Mouse (Mus musculus): ENCODE data around the gene Mindy1. TPM values are rescaled to one million over a fixed set of nuclear protein-coding genes. Genes with fewer than 3 reads are reported as not detected.
"Not testable (repeated sequence)": the region's sequence is repeated elsewhere in the genome, so short reads cannot be mapped to it uniquely, and the experiment has no call there.

Mindy1 gene
- polyA plus RNA-seq, 1 experiment = 60.3 TPM

DNA sequence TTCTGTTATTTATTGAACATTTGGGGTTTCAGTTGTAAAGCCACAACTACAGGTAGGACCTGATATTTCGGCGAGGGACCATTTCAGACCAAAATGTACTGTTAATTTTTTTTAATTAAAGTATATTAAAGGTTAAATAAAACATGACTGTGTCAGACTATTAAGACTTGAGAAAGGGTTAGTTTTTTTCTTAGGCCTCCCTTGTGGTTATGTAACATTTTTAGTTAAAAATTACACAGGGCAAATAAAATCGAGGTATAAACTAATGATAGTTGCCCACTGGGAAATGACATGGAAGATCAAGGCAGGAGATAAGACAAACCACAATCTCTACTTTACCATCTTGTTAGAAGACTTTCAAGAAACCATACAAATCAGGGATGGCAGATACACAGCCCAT lies 42.3 kb downstream of the Mindy1 start:
- Histone ChIP-seq H3K27me3 (ENCODE audit: control insufficient read depth, insufficient read depth, low read length) (no peaks in the 10 kb centered on the region), H3K4me3 (ENCODE audit: control insufficient read depth, low read depth, low read length) (no peak overlapping the region), H3K27ac (ENCODE audit: control insufficient read depth, insufficient read depth, low read depth, low read length) (no peak overlapping the region), H3K4me1 (ENCODE audit: control insufficient read depth, insufficient read depth, low read length) (no peaks in the 10 kb centered on the region; the same call in 1 of the 2 replicates), H3K36me3 (ENCODE audit: control insufficient read depth, insufficient read depth, low read length) (peaks cover 4% of the 10 kb centered on the region)
- TF ChIP-seq POLR2A (IDR thresholded peaks at IDR 0.05; ENCODE audit: control insufficient read depth, low read depth, low read length) (no peak), CTCF (IDR thresholded peaks at IDR 0.05; ENCODE audit: control insufficient read depth, insufficient read depth, insufficient replicate concordance, low read depth, low read length) (no peak)

DNA sequence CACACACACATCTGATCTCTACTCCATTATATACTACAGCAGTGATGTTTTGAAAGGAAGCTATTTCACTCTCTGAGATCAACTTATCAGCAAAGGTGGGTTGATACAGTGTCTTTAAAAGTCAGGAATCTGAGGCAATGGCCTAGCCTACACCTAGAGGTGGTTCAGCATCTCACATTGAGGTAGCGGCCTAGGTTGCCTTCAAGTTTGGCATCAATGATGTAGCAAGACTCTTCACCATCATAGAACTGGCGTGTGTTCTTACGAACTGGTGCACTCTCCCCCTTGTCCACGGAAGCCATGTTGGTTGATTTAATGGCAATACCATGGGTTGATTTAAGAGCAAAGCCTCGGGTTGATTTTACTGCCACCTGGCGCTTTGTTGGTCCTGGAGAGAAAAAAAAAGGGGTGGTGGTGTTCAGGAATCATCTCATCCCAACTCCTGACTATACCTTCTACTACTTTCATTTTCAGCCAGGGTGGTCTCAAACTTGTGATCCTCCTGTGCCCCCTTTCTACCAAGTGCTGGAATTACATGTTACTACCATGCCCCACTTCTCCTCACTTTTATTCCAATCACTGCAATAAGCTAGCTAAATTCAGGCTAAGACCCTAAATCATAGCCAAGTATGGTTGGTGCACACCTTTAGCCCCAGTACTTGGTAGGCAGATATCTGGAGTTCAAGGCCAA lies 43.5 kb downstream of the Mindy1 start:
- H3K36me3 ChIP-seq (ENCODE audit: control insufficient read depth, insufficient read depth, low read length) = peaks cover 4% of the 10 kb centered on the region

DNA sequence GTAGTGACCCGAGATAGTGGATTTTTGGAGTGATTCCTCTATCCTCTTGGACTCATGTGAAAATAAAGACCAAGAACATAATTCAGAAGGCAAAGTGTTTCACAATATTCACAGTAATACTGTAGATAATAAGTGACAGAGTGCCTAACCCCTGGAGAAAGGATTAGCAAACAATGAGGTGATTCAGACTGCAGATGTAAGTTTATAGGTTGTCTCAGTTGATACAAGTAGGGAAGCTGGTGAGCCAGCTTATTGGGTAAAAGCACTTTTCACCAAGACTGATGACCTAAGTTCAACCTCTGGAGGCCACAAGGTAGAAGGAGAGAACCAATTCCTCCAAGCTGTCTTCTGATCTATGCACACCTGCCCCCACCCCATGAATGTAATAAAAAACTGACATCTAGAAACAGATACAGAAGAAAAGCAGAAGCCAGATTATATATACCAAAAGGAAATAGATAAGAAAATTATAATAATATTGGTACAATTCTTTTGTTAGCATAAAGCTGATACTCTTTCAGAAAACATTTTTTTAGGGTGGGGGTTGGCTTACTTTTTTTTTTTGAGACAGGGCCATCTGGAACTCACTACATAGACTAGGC lies 47.8 kb downstream of the Mindy1 start:
- Histone ChIP-seq H3K27me3 (ENCODE audit: control insufficient read depth, insufficient read depth, low read length) (no peaks in the 10 kb centered on the region), H3K36me3 (ENCODE audit: control insufficient read depth, insufficient read depth, low read length) (peaks cover 4% of the 10 kb centered on the region), H3K27ac (ENCODE audit: control insufficient read depth, insufficient read depth, low read depth, low read length) (no peak overlapping the region), H3K4me1 (ENCODE audit: control insufficient read depth, insufficient read depth, low read length) (no peaks in the 10 kb centered on the region), H3K4me3 (ENCODE audit: control insufficient read depth, low read depth, low read length) (no peak overlapping the region)
- TF ChIP-seq POLR2A (IDR thresholded peaks at IDR 0.05; ENCODE audit: control insufficient read depth, low read depth, low read length) (no peak), CTCF (IDR thresholded peaks at IDR 0.05; ENCODE audit: control insufficient read depth, insufficient read depth, insufficient replicate concordance, low read depth, low read length) (no peak)

More for the DNA sequence above, 43.5 kb downstream of the Mindy1 start:
- no peak overlapping the region for H3K4me3 ChIP-seq (ENCODE audit: control insufficient read depth, low read depth, low read length)
- no peaks in the 10 kb centered on the region for H3K4me1 ChIP-seq (ENCODE audit: control insufficient read depth, insufficient read depth, low read length)
- H3K27me3 ChIP-seq (ENCODE audit: control insufficient read depth, insufficient read depth, low read length) = no peaks in the 10 kb centered on the region
- TF ChIP-seq CTCF (IDR thresholded peaks at IDR 0.05; ENCODE audit: control insufficient read depth, insufficient read depth, insufficient replicate concordance, low read depth, low read length) (no peak), POLR2A (IDR thresholded peaks at IDR 0.05; ENCODE audit: control insufficient read depth, low read depth, low read length) (no peak)
- no peak overlapping the region for H3K27ac ChIP-seq (ENCODE audit: control insufficient read depth, insufficient read depth, low read depth, low read length)

DNA sequence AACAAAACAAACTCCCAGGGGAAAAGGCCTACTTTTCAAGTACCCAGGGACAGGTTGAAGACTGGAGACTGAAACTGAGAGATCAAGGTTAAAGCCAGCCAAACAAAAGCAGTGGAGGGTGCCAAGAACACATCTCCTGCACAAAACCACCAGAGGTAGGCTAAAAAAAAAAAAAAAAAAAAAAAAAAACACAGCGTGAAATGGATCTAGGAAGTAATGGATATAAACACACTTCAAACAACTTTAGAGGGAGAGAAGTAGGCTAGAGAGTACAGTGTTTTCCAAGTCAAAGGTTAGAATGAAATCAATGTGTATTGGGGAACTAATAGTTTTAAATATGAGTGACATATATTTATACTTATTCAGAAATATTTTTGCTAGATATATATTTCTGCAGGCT lies 50.4 kb downstream of the Mindy1 start:
- Histone ChIP-seq H3K27ac (ENCODE audit: control insufficient read depth, insufficient read depth, low read depth, low read length) (no peak overlapping the region), H3K36me3 (ENCODE audit: control insufficient read depth, insufficient read depth, low read length) (no peaks in the 10 kb centered on the region; the same call in 1 of the 2 replicates), H3K4me1 (ENCODE audit: control insufficient read depth, insufficient read depth, low read length) (no peaks in the 10 kb centered on the region), H3K4me3 (ENCODE audit: control insufficient read depth, low read depth, low read length) (no peak overlapping the region), H3K27me3 (ENCODE audit: control insufficient read depth, insufficient read depth, low read length) (no peaks in the 10 kb centered on the region)
- TF ChIP-seq POLR2A (IDR thresholded peaks at IDR 0.05; ENCODE audit: control insufficient read depth, low read depth, low read length) = no peak
- TF ChIP-seq CTCF (IDR thresholded peaks at IDR 0.05; ENCODE audit: control insufficient read depth, insufficient read depth, insufficient replicate concordance, low read depth, low read length) = no peak

DNA sequence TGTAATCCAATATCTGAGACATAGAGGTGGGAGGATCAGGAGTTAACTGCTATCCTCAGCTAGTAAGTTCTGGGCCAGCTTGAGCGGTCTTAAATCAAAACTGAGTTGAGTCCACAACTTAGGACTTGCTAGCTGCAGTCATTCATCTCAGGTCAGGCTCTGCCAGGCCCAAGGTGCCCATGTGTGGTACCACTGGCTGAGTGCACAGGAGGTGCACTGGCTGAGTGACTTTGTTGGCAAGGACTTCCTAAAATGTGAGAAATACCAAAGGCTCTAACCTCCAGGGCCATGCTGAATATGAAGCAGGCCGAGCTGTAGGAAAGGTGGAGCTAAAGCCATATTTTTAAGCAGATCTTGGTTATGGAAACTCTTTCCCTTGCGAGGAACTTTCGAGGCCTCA lies 56.2 kb downstream of the Mindy1 start:
- peaks cover 6% of the 10 kb centered on the region; the same call in 1 of the 2 replicates for H3K36me3 ChIP-seq (ENCODE audit: control insufficient read depth, insufficient read depth, low read length)
- H3K27ac ChIP-seq (ENCODE audit: control insufficient read depth, insufficient read depth, low read depth, low read length) = no peak overlapping the region
- no peaks in the 10 kb centered on the region for H3K4me1 ChIP-seq (ENCODE audit: control insufficient read depth, insufficient read depth, low read length)
- H3K4me3 ChIP-seq (ENCODE audit: control insufficient read depth, low read depth, low read length) = no peak overlapping the region
- H3K27me3 ChIP-seq (ENCODE audit: control insufficient read depth, insufficient read depth, low read length) = no peaks in the 10 kb centered on the region
- TF ChIP-seq CTCF (IDR thresholded peaks at IDR 0.05; ENCODE audit: control insufficient read depth, insufficient read depth, insufficient replicate concordance, low read depth, low read length) = no peak
- TF ChIP-seq POLR2A (IDR thresholded peaks at IDR 0.05; ENCODE audit: control insufficient read depth, low read depth, low read length) = no peak

DNA sequence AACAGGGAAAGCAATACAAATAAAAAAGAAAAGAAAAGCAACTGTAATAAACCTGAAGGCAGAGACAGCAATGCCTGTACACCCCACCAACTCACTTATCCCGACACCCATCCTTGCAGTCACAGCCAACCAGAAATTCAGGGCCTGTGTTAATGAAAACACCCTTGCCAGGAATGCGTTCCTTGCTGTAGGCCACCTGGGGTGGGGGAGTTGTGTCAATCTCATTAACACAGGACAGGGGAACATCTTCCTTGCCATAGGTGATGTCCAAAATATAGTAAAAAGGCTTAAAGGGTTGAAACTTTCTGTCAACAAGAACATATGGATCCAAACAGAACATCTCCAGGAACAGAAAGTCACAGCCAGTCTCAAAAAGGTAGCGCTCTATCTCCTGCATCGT lies 57.1 kb downstream of the Mindy1 start:
- Histone ChIP-seq H3K4me3 (ENCODE audit: control insufficient read depth, low read depth, low read length) (no peak overlapping the region), H3K36me3 (ENCODE audit: control insufficient read depth, insufficient read depth, low read length) (peaks cover 7% of the 10 kb centered on the region; the same call in 1 of the 2 replicates), H3K4me1 (ENCODE audit: control insufficient read depth, insufficient read depth, low read length) (no peaks in the 10 kb centered on the region), H3K27me3 (ENCODE audit: control insufficient read depth, insufficient read depth, low read length) (no peaks in the 10 kb centered on the region), H3K27ac (ENCODE audit: control insufficient read depth, insufficient read depth, low read depth, low read length) (no peak overlapping the region)
- TF ChIP-seq CTCF (IDR thresholded peaks at IDR 0.05; ENCODE audit: control insufficient read depth, insufficient read depth, insufficient replicate concordance, low read depth, low read length) (no peak), POLR2A (IDR thresholded peaks at IDR 0.05; ENCODE audit: control insufficient read depth, low read depth, low read length) (no peak)

DNA sequence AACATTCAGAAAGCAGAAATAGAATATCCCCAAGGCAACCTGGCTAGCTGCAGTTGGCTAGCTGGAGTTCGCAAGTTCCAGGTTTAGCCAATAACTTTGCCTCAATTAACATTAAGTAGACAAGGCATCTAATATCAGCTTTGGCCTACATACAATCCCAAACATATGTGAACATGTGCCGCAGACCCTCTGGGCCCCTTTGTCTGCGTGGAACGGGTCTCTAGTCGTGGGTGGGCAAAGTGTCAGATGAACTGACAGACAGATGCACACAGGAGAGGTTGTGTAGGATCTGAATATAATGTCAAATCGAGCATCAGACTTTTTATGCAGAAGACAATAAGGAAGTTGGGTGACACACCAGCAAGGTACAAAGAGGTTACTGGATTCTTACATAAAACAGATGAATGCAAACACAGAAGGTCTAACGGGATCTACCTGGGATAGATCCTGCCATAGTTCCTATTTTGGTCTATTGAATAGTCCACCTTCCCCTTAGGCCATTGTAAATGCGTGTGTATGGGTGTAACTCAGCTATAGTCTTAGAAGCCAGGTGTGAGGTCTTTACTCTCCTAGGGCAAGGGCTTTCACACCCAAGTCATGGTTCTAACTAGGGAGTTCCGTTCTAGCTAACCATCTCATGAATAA lies 62.3 kb downstream of the Mindy1 start:
- H3K36me3 ChIP-seq (ENCODE audit: control insufficient read depth, insufficient read depth, low read length); H3K4me3 ChIP-seq (ENCODE audit: control insufficient read depth, low read depth, low read length); H3K27me3 ChIP-seq (ENCODE audit: control insufficient read depth, insufficient read depth, low read length); H3K4me1 ChIP-seq (ENCODE audit: control insufficient read depth, insufficient read depth, low read length); H3K27ac ChIP-seq (ENCODE audit: control insufficient read depth, insufficient read depth, low read depth, low read length): not testable (repeated sequence)

Other genes with a start within 250 kb of the Mindy1 start
- 209 and 219 TPM in 2 replicates for gene Psmd4, start 238.7 kb upstream of the Mindy1 start, polyA plus RNA-seq (2012; rRNA removed)
- gene Pip5k1a, start 174.4 kb upstream of the Mindy1 start, polyA plus RNA-seq (2012; rRNA removed) = 14.4 and 17.8 TPM in 2 replicates
- gene Vps72, start 170.3 kb upstream of the Mindy1 start, polyA plus RNA-seq (2012; rRNA removed) = 31.8 and 32.6 TPM in 2 replicates
- gene Tmod4, start 156.9 kb upstream of the Mindy1 start, polyA plus RNA-seq (2012; rRNA removed) = 8.6 and 10.4 TPM in 2 replicates
- 41.4 and 43.3 TPM in 2 replicates for gene Scnm1, start 147.3 kb upstream of the Mindy1 start, polyA plus RNA-seq (2012; rRNA removed)
- 7.5 and 7.9 TPM in 2 replicates for gene Lysmd1, start 147.3 kb upstream of the Mindy1 start, polyA plus RNA-seq (2012; rRNA removed)
- gene Tnfaip8l2, start 139.0 kb upstream of the Mindy1 start, polyA plus RNA-seq (2012; rRNA removed) = 0.81 and 0.82 TPM in 2 replicates
- 31.3 and 38.5 TPM in 2 replicates for gene Sema6c, start 120.9 kb upstream of the Mindy1 start, polyA plus RNA-seq (2012; rRNA removed)
- gene Gabpb2, start 63.4 kb upstream of the Mindy1 start, polyA plus RNA-seq (2012; rRNA removed) = 5.2 and 5.6 TPM in 2 replicates
- gene Cdc42se1, start 52.6 kb upstream of the Mindy1 start, polyA plus RNA-seq (2012; rRNA removed) = 95.8 and 99.6 TPM in 2 replicates
- gene Mllt11, start 49.2 kb upstream of the Mindy1 start, polyA plus RNA-seq (2012; rRNA removed) = 744 and 839 TPM in 2 replicates
- gene Gm128, start 39.7 kb upstream of the Mindy1 start, polyA plus RNA-seq (2012; rRNA removed) = 603 and 652 TPM in 2 replicates
- gene Bnipl, start 30.2 kb upstream of the Mindy1 start, polyA plus RNA-seq (2012; rRNA removed) = 1.9 and 2.0 TPM in 2 replicates
- 18.3 and 19.1 TPM in 2 replicates for gene Prune1, start 731 bp downstream of the Mindy1 start, polyA plus RNA-seq (2012; rRNA removed)
- gene Anxa9, start 25.8 kb downstream of the Mindy1 start, polyA plus RNA-seq (2012; rRNA removed) = 7.6 and 7.8 TPM in 2 replicates
- 27.5 and 27.6 TPM in 2 replicates for gene Cers2, start 33.4 kb downstream of the Mindy1 start, polyA plus RNA-seq (2012; rRNA removed)
- gene Setdb1, start 75.9 kb downstream of the Mindy1 start, polyA plus RNA-seq (2012; rRNA removed) = 20.0 and 24.3 TPM in 2 replicates
- gene 4930558C23Rik, start 121.5 kb downstream of the Mindy1 start, polyA plus RNA-seq (2012; rRNA removed) = 198 and 300 TPM in 2 replicates
- 13.6 TPM in 2 replicates for gene Arnt, start 153.0 kb downstream of the Mindy1 start, polyA plus RNA-seq (2012; rRNA removed)
- gene Ctsk, start 217.9 kb downstream of the Mindy1 start, polyA plus RNA-seq (2012; rRNA removed) = 1.2 and 1.9 TPM in 2 replicates
- gene Ctss, start 245.4 kb downstream of the Mindy1 start, polyA plus RNA-seq (2012; rRNA removed) = 1.6 and 1.7 TPM in 2 replicates